Mouse (Mus musculus) erythroblast, embryonic 14.5 days (primary cell): Measurements from ENCODE around the gene Ass1. TPM values are rescaled to one million over a fixed set of nuclear protein-coding genes. Genes with fewer than 3 reads are reported as not detected.

ENCODE experiments used
- H3K27me3 ChIP-seq: 2 replicates; pipeline ENCODE4 v1.6.1; 2012; ENCODE audit warnings: inconsistent platforms; ENCODE audit not compliant: control insufficient read depth
- H3K36me3 ChIP-seq: 2 replicates; pipeline ENCODE4 v1.6.1; 2012; ENCODE audit warnings: mild to moderate bottlenecking, inconsistent platforms; ENCODE audit not compliant: control insufficient read depth
- H3K4me1 ChIP-seq: 2 replicates; pipeline ENCODE4 v1.6.1; 2012; ENCODE audit warnings: inconsistent platforms; ENCODE audit not compliant: control insufficient read depth
- H3K4me3 ChIP-seq: replicated peaks from 2 replicates; pipeline ENCODE3; 2012; ENCODE audit warnings: moderate library complexity, mild to moderate bottlenecking, inconsistent platforms
- H3K9me3 ChIP-seq: 2 replicates; pipeline ENCODE4 v1.6.1; 2012; ENCODE audit warnings: low read length, inconsistent platforms, mixed read lengths; ENCODE audit not compliant: control insufficient read depth
- GATA1 ChIP-seq: IDR thresholded peaks from 2 replicates; pipeline ENCODE4 v1.6.1; 2012; ENCODE audit warnings: low read length, inconsistent platforms, mixed read lengths
- TAL1 ChIP-seq: IDR thresholded peaks from 3 replicates; pipeline ENCODE4 v1.6.1; 2012; ENCODE audit warnings: low read length, inconsistent platforms, mixed read lengths
- polyA plus RNA-seq: library from polyadenylated mRNA; stranded (reverse); fragments of >175 nt; gene quantifications from 2 replicates; pipeline ENCODE4 v1.2.3, GENCODE M21; 2012

Ass1 gene
- polyA plus RNA-seq, 1 experiment = 0.04 TPM

GRCm38 (mm10) chr2:31453559-31454177, 16.3 kb upstream of the Ass1 start:
- Histone ChIP-seq H3K9me3 (no peaks in the 10 kb centered on the region), H3K4me3 (no peak overlapping the region), H3K36me3 (no peaks in the 10 kb centered on the region), H3K4me1 (no peaks in the 10 kb centered on the region), H3K27me3 (peaks cover 4% of the 10 kb centered on the region)
- TF ChIP-seq GATA1 = no peak
- TF ChIP-seq TAL1 = no peak

DNA sequence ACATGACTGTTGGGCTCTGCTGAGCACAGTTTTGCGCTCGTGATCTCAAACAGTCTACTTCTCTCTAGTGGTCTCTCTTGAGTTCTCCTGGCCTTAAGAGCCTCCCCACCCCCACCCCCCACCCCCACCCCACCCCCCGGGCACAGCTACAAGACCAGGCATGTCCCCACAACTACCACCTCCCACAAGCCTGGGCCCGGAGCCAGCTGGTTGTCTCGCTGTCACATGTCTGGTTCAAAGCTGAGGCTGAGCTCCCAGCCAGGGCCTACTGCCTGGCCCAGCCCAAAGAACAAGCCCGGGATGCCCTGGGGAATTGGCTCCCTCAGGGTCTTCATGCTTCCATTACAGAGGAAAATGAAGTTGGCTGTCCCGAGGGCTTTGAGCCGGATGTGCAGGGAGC, 15.7 kb upstream of the Ass1 start:
- H3K4me3 ChIP-seq = no peak overlapping the region
- no peak for TF ChIP-seq GATA1
- TF ChIP-seq TAL1 = no peak
- H3K4me1 ChIP-seq = no peaks in the 10 kb centered on the region; the same call in 1 of the 2 replicates
- H3K36me3 ChIP-seq = no peaks in the 10 kb centered on the region
- H3K27me3 ChIP-seq = peaks cover 10% of the 10 kb centered on the region
- H3K9me3 ChIP-seq = no peaks in the 10 kb centered on the region

- H3K4me1 ChIP-seq = no peaks in the 10 kb centered on the region; the same call in 1 of the 2 replicates
- TF ChIP-seq TAL1 (no peak), GATA1 (no peak)
- peaks cover 21% of the 10 kb centered on the region for H3K27me3 ChIP-seq
- H3K9me3 ChIP-seq = no peaks in the 10 kb centered on the region
- H3K4me3 ChIP-seq = no peak overlapping the region
- H3K36me3 ChIP-seq = no peaks in the 10 kb centered on the region
Observed at GRCm38 (mm10) chr2:31455418-31455817, 14.6 kb upstream of the Ass1 start.

- Histone ChIP-seq H3K4me1 (no peaks in the 10 kb centered on the region; the same call in 1 of the 2 replicates), H3K36me3 (no peaks in the 10 kb centered on the region), H3K9me3 (no peaks in the 10 kb centered on the region), H3K27me3 (peaks cover 30% of the 10 kb centered on the region), H3K4me3 (no peak overlapping the region)
- TF ChIP-seq GATA1 (no peak), TAL1 (no peak)
Observed at GRCm38 (mm10) chr2:31458460-31458859, 11.5 kb upstream of the Ass1 start.

DNA sequence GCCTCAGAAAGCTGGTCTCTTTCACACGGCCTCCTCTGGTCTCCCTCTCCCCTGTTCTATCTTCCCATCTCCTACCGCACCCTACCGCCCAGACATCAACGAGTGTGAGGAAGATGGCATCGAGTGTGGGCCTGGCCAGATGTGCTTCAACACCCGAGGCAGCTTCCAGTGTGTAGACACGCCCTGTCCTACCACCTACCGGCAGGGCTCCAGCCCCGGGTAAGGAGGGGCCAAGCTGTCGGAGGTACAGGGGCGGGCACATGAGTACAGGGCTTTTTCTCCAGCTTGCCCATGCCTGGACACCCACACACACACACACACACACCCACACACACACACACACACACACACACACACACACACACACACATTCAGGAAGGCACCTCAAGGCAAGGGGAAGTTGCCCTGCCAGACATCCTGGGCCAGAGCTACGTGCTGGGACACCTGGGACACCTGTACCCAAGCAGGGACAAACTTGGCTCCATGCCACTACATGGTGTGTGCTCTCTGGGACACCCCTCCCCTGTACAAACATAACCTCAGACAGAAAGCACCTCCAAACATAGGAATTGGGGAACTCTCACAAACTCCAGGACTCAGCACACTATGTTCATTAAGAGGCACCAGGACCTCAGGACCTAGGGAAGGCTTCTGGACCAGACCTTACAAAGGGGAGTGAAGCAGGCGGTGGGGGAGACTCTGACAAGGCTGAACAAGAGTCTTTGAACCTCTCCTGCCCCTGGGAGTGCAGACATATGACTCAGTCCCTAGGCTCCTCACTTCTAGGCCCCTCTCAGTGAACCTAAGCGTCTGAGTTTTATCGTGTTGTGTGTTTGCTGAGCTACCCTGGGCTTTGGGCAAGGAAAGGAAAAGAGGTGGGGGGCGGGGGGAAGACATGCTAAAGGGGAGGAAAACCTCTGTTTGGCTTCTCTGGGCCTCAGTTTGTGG, 10.7 kb upstream of the Ass1 start:
- Histone ChIP-seq H3K4me3 (peak overlapping the region; percentile 54), H3K27me3 (peaks cover 30% of the 10 kb centered on the region), H3K36me3 (no peaks in the 10 kb centered on the region), H3K4me1 (no peaks in the 10 kb centered on the region; the same call in 1 of the 2 replicates), H3K9me3 (no peaks in the 10 kb centered on the region)
- TF ChIP-seq TAL1 (no peak), GATA1 (no peak)

GRCm38 (mm10) chr2:31460025-31460571, 9.9 kb upstream of the Ass1 start:
- Histone ChIP-seq H3K4me1 (no peaks in the 10 kb centered on the region; the same call in 1 of the 2 replicates), H3K36me3 (no peaks in the 10 kb centered on the region), H3K4me3 (peak overlapping the region; percentile 54), H3K27me3 (peaks cover 30% of the 10 kb centered on the region), H3K9me3 (no peaks in the 10 kb centered on the region)
- no peak for TF ChIP-seq TAL1

GRCm38 (mm10) chr2:31460920-31461319, 9.1 kb upstream of the Ass1 start:
- H3K9me3 ChIP-seq = no peaks in the 10 kb centered on the region
- no peaks in the 10 kb centered on the region for H3K36me3 ChIP-seq
- no peak overlapping the region for H3K4me3 ChIP-seq
- no peaks in the 10 kb centered on the region; the same call in 1 of the 2 replicates for H3K4me1 ChIP-seq
- no peak for TF ChIP-seq TAL1
- no peak for TF ChIP-seq GATA1
- peaks cover 30% of the 10 kb centered on the region for H3K27me3 ChIP-seq

- Histone ChIP-seq H3K9me3 (no peaks in the 10 kb centered on the region), H3K4me3 (no peak overlapping the region), H3K27me3 (peaks cover 30% of the 10 kb centered on the region), H3K4me1 (no peaks in the 10 kb centered on the region; the same call in 1 of the 2 replicates), H3K36me3 (no peaks in the 10 kb centered on the region)
- TF ChIP-seq GATA1 = no peak
- no peak for TF ChIP-seq TAL1
Observed at GRCm38 (mm10) chr2:31462051-31462450, 8.0 kb upstream of the Ass1 start.

DNA sequence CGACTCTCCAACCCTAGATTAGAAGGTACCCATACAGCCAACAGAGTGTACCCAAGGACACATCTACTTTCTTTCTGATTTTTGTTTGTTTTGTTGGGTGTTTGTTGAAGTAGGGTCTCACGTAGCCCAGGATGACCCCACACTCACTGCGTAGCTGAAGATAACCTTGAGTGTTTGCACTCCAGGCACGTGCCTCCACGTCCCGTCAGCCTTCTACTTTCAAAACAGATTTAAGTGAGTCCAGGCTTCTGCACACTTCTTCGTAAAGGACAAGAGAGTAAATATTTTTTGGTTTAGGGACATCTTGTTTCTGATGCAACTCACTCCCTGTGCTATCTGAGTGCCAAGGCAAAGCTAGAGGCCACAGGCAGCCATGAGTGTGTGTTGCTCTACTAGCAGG, 6.8 kb upstream of the Ass1 start:
- Histone ChIP-seq H3K27me3 (peaks cover 30% of the 10 kb centered on the region), H3K9me3 (no peaks in the 10 kb centered on the region), H3K4me3 (no peak overlapping the region), H3K4me1 (no peaks in the 10 kb centered on the region; the same call in 1 of the 2 replicates), H3K36me3 (no peaks in the 10 kb centered on the region)
- TF ChIP-seq GATA1 (no peak), TAL1 (no peak)
